Mouse (Mus musculus) layer of hippocampus, adult 11-12 months (tissue): ENCODE measurements at regions not wholly inside any gene's neighbourhood (a gene's known extent, or its start where the extent isn't known, plus 50 kb on each side); places are given as distances from the start of the nearest gene placed in this dataset.
A peak's percentile ranks its signal among the peaks of the same experiment; 100 is the strongest.

ENCODE experiments used
- DNase-seq: peaks from one replicate; pipeline ENCODE4 v3.0.0; 2022; ENCODE audit warnings: low spot score

DNA sequence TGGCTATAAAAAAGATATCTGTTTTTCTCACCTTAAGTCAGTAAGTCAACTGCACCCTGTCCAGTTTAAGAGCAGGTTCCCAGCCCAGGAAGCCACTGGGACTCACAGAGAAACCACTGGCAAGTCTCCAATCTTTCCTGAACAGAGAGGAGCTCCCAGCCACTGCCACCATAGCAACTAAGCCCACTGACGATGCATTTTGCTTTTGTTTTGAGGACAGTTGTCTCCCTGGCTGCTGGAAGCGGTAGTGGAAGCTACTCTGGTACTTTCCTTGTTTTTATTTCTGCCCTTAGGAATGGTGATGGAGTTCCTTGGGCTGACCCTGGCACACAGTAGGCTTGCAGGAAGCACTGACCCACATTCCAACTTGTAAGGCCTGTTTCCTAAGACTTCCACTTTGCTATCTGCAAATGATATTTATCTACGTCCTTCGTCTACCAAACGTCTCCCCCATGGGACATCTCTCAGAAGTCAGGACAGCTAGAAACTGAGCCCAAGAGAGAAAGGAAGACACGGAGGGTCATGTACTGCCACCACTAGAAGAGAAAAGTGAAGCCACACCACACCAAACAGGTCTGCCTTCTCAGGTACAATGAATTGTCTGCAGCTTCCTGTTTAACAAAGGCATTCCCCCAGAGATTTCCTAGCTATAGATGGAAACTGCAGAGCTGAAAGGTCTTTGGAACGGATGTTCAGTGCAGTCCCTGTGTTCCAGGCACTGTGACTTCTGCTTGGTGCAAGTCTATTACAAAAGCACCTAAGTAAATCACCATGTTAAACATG lies 125.7 kb upstream of the Fmo9 start:
- DNase-seq, result no peak

GRCm38 (mm10) chr1:166811341-166812071 lies 129.9 kb upstream of the Fmo9 start:
- no peak for DNase-seq

GRCm38 (mm10) chr1:166812072-166812461 lies 130.4 kb upstream of the Fmo9 start:
- DNase-seq, result no peak

DNA sequence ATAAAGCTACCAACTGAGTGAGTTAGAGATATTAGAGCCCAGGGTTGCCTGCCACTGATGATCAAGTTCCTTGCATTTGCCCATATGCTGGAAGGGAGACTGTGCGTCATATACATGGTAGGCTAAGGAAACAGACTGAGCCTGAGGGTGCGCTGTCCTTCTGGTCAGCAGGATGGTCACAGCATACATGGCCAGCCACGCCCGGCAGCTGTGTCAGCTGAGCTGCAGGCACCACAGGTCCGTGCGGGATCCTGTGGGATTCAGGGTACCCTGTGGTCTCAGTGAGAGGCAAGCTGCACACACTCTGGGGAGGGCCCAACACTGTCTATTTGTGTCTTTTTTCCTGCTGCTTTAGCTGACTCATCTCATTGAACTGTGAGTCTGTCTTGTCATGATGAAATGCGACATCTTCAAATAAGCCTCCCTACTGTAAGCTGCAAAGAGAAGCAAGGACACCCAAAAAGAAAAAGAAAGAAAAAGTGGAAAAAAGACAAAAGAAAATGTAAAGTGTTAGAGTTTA lies 131.3 kb upstream of the Fmo9 start:
- no peak for DNase-seq

DNA sequence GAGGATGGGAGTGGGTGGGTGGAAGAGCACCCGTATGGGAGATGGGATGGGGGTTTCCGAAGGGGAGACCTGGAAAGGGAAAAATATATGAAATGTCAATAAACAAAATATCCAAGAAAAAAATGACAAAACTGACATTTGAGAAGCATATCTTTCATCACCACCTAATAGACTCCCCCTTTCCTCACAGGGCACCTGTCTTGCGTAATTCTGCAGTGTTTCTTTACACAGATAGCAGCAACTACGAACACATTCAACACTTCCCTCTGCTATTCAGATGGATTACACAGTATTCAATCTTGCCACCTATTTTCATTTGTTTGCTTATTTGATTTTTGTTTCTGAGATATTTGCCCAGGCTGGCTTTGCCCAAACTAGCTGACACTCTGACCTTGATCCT lies 136.3 kb upstream of the Fmo9 start:
- DNase-seq, result no peak

DNA sequence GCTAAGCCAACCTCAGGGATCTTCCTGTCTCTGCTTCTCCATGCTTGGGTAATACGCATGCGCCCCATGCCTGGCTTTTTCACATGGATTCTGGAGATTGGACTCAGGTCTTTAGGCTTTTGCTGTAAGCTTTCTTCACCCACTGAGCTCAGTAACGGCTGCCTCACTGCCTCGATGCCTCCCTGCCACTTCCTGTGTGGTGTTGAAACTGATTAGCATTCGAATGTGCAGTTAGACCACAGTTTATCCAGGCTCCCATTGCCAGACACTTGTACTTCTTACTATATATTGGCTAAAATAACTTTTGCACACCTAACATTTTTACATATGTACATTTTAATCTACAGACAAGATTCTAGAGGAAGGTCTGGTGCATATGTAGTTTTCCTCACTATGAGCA lies 137.0 kb upstream of the Fmo9 start:
- no peak for DNase-seq

DNA sequence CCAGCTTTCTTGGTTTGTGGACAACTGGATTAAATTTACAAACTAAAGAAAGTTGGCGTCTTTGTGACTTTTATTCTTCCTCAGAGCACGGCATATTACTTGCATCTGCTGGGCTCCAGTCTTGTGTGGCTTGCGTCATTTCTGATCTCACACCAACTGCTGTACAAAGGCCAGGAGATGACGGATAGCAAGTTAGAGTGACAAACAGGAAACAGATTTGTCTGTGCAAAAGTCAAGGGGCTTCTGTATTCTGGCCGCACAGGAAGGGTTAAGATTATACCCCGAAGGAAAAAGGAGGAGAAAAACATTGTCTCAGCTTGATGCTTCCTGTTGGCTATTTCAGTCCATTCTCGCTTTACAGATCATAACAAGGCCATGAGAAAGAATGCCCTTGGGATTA lies 137.8 kb upstream of the Fmo9 start:
- DNase-seq, result no peak

DNA sequence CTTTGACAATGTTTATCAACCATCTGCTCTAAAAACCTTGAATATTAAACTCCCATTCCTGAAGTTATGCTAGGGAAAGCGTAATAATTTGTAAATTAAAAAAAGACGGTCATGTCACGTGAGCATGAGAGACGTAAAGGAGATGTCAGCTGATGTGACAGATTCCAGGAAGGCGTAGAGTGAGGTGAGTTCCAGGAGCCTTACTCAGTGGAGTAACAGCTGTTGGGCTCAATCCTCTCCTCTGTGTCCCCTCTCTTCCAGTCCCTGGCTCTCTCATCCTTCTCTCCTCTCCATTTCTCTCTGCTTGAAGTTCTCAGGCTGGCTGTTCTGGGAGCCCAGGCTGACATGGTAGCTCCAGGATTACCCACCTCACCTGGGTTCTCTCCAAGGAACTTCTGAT lies 138.4 kb upstream of the Fmo9 start:
- DNase-seq, result no peak

- DNase-seq, result no peak
These were observed 139.5 kb upstream of the Fmo9 start for GRCm38 (mm10) chr1:166821146-166821545.

DNA sequence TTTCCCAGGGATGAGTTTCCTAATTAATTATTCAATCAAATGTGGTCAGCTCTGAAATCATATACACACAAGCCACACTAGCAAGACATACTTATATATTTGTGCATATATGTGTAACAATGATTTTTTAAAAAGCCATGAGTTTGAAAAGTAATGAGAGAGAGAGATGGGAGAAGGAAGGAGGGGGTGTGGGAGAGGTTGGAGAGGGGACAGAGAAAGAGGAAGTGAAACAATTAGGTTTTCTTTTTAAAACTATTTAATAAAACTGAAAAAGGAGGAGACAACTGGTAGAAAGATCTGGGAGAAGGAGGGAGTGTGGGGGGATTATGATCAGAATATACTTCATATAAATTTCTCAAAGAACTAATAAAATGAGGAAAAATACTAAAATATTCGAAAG lies 155.7 kb upstream of the Fmo9 start:
- no peak for DNase-seq

DNA sequence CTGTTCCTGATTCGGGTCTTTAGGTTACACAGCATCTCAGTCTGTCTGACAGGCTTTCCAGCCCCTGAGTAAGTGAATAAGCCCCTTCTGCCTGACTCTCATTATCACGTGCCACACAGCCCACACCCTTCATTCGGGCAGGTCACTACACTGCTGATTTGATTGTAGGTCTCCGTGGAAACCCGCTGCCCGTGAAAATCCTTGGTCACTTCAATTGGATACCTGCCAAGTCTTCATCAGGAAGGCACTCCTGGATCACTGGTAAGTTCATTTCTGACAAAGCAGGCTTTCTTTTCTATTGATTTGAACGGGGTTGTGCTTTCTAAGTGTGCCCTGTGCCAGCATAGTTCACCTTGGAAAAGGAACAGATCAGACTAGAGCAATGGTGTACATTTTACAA lies 158.2 kb upstream of the Fmo9 start:
- DNase-seq, result no peak

DNA sequence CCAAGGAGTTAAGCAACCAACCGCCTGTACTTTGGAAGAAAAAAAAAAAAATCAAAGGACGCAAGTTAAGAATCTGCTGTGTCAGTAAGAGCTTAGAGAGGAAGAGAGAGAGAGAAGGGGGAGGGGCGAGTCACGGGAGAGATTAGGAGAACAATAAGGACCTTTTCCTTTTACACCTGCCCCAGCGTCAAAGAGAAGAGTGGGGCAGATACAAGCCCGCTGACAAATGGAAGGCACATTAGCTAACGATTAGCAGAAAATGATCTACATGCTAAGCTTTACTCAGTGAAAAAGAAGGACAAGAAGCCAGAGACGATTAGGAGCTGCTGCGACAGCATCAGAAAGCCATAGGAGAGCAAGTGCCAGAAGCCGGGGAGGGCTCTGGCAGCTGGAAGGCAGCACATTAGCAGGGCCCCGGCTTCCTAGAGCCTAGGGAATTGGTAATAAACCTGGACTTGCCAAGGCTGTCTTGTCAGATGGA lies 157.8 kb upstream of the Fam78b start:
- peak; percentile 7 for DNase-seq

- peak; percentile 6 for DNase-seq
These were observed 154.7 kb upstream of the Fam78b start for GRCm38 (mm10) chr1:166846566-166846965.

- no peak for DNase-seq
These were observed 154.0 kb upstream of the Fam78b start for GRCm38 (mm10) chr1:166847233-166847632.

DNA sequence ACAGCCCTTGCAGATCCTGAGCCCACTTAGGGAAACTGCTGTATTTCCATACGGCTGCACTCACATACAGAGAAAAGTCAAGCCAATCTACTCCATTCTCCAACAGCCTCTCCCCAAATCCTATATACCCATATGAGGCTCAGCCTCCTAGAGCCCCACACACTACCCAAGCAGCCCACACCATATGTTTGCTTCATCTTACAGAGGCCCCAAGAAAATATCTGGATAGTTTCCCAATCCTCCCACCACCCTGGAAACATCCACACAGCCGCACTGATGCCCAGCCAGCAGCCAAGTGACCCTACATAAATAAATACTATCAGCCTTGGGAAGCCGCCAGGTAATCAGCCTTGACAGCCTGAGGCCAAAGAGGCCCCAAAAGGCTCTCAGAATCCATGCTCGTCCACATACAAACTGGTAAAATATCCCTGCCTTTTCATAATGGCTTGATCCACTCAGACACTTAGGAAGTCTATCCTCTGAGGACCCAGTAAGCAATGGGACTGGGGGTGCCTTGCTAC lies 153.1 kb upstream of the Fam78b start:
- no peak for DNase-seq

DNA sequence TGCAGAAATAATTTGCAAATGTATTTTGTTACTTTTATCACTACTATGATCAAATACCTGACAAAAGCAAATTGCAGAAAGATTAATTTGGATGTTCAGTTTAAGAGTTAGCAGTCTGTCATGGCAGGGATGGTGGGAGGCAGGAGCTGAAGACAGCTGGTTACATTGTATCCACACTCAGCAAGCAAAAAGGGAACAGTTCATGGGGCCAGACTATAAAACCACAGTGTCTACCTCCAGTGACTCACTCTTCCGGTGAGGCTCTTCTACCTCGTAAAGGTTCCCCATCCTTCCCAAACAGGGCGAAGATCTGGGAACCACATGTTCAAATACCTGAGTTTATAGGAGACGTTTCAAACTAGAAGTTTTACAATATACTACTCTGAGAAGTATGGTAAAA lies 145.2 kb upstream of the Fam78b start:
- DNase-seq, result no peak

DNA sequence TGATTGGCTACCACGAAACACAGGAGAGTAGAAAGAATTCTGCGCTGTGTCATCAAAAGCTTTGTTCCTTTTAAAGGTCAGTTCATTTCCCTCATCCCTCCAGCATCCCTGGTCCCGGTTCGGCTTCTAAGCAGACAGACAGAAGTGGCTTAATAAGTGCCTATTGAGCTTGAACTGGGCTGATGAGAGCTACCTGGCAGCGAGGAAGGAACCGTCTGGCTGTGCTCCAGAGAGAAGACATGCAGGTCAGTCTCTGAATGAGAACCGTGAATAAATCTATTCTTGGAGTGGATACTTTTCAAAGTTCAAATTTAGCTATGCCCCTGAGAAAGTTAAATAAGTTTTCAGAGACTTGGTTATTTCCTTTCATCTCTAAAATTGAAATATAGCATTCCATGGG lies 135.0 kb upstream of the Fam78b start:
- no peak for DNase-seq

DNA sequence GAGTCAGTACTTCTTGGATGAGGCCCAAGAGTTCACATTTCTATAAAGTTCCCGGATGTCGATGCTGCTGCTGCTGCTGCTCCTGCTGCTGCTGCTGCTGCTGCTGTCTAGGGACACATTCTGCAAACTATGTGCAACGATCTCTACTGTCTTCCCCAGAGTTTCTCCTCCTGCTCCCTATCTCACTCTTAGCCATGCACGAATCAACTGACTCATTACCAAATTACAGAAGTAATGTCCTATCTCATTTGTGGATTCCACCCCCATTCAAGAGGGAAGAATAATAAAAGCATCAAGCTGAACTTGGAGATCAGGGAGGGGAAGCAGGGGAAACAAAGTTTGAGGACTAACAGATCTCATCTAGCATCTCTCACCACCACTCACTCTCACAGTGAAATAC lies 130.0 kb upstream of the Fam78b start:
- DNase-seq, result no peak

GRCm38 (mm10) chr1:166876452-166876851 lies 124.8 kb upstream of the Fam78b start:
- DNase-seq, result no peak

DNA sequence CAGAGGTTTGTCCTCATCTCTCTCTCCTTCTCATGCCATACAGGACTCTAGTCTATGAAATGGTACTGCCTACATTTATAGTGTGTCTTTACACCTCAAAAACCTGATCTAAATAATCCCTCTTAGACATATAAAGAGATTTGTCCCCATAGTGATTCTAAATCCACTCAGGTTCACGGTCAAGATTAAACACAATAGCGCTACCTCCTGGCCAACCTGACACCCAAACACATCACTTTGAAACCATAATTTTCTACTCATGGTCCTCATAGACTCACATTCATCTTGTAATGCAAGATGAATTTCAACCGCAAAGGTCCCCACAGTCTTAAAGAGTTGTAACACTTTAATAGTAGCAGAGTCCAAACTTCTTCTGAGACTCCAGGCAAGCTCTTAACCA lies 118.0 kb upstream of the Fam78b start:
- no peak for DNase-seq

DNA sequence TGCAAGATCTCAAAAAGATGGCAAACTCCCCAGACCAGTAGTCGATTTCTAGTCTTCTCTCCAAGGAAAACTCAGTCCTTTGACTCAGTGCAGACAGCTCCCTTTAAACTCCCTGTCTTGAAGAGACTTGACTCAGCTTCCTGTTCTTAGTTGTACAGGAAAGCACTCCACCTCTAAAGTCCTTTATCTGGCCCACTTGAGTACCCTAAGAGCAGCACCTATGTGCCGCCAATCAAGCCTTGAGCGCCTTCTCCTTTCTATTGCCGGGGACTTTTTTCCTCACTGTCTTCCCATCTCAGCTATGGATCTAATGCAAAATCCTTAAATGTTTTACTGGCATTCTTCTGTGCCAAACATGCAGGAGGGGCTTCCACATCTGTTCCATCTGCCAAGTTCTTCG lies 105.3 kb upstream of the Fam78b start:
- no peak for DNase-seq

DNA sequence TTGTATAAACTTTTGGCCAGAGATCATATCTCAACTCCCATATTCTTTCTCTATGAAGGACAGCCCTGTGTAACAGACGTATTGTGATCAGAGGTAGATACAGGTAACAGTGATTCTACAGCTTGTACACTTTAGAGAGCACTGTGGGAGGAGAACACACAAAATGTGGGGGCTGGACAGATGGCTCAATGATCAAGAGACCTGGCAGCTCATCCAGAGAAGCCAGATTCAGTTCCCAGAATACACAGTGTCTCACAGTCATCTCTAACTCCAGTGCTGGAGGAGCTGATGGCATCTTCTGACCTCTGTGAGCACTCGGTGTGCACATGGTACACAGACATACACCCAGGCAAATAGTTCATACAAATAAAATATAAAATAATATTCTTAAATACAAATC lies 102.5 kb upstream of the Fam78b start:
- peak; percentile 34 for DNase-seq

DNA sequence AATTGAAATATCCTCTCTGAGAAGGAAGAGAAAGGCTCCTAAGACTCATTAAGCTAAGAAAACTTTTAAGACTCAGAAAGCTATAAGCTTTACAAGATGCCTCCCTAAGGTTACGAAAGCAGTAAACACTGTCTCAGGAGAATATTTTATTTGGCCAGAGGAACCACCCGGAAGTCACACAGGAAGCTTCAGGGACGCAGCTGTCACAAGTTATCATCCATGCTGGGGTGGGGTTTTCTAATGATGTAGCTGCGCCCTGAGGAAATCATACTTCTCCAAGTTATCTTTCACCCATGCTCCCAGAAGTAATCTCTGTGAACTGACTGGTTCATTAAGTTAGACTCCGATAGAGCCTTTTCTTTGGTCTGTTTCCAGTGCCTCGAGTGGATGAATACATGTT lies 102.0 kb upstream of the Fam78b start:
- DNase-seq, result no peak
